Mouse (Mus musculus): ENCODE results near the gene Rassf2. TPM values are rescaled to one million over a fixed set of nuclear protein-coding genes. Genes with fewer than 3 reads are reported as not detected.

Rassf2 gene
- total and polyA plus RNA-seq, 2 experiments from 2014 or later: 16.7 to 37.8 TPM

GRCm38 (mm10) chr2:132063776-132064175, 33.7 kb upstream of the Rassf2 start:
- Histone ChIP-seq H3K9ac (replicated peaks; ENCODE audit: low read length, poor library complexity, severe bottlenecking) (no peak overlapping the region), H3K4me3 (ENCODE audit: low read depth, low read length) (no peak overlapping the region), H3K27ac (ENCODE audit: low read depth, low read length) (no peak overlapping the region), H3K27me3 (ENCODE audit: insufficient read depth, low read length) (no peaks in the 10 kb centered on the region), H3K4me1 (ENCODE audit: insufficient read depth, low read length) (no peaks in the 10 kb centered on the region), H3K4me2 (ENCODE audit: low read depth, low read length, poor library complexity, severe bottlenecking) (no peak overlapping the region), H3K9me3 (ENCODE audit: low read length) (no peaks in the 10 kb centered on the region), H3K36me3 (ENCODE audit: insufficient read depth, low read length) (peaks cover 48% of the 10 kb centered on the region)
- no peak for DNase-seq (ENCODE audit: low spot score)
- no peak for TF ChIP-seq CTCF (IDR thresholded peaks at IDR 0.05)
- no peak for ATAC-seq (ENCODE audit: low FRiP score)
- 88% methylated on average over 3 of the region's 3 CpGs for WGBS

- Histone ChIP-seq H3K9ac (replicated peaks; ENCODE audit: low read length, poor library complexity, severe bottlenecking) (no peak overlapping the region), H3K4me1 (ENCODE audit: insufficient read depth, low read length) (no peaks in the 10 kb centered on the region), H3K4me3 (ENCODE audit: low read depth, low read length) (no peak overlapping the region), H3K27me3 (ENCODE audit: insufficient read depth, low read length) (no peaks in the 10 kb centered on the region), H3K4me2 (ENCODE audit: low read depth, low read length, poor library complexity, severe bottlenecking) (no peak overlapping the region), H3K9me3 (ENCODE audit: low read length) (no peaks in the 10 kb centered on the region), H3K36me3 (ENCODE audit: insufficient read depth, low read length) (peaks cover 59% of the 10 kb centered on the region), H3K27ac (ENCODE audit: low read depth, low read length) (no peak overlapping the region)
- DNase-seq (ENCODE audit: low spot score) (no peak), ATAC-seq (ENCODE audit: low FRiP score) (no peak)
- 96% methylated on average over 11 of the region's 11 CpGs for WGBS
- TF ChIP-seq CTCF (IDR thresholded peaks at IDR 0.05): no peak
Measured at GRCm38 (mm10) chr2:132061884-132062283, 31.8 kb upstream of the Rassf2 start.

- no peak overlapping the region for H3K27ac ChIP-seq (ENCODE audit: low read depth, low read length)
- DNase-seq (ENCODE audit: low spot score): no peak
- no peak overlapping the region for H3K4me3 ChIP-seq (ENCODE audit: low read depth, low read length)
- 85% methylated on average over 8 of the region's 8 CpGs for WGBS
- no peak overlapping the region for H3K4me2 ChIP-seq (ENCODE audit: low read depth, low read length, poor library complexity, severe bottlenecking)
- no peaks in the 10 kb centered on the region for H3K4me1 ChIP-seq (ENCODE audit: insufficient read depth, low read length)
- ATAC-seq (ENCODE audit: low FRiP score): no peak
- H3K9ac ChIP-seq (replicated peaks; ENCODE audit: low read length, poor library complexity, severe bottlenecking): no peak overlapping the region
- H3K27me3 ChIP-seq (ENCODE audit: insufficient read depth, low read length): no peaks in the 10 kb centered on the region
- peak; percentile 60 for TF ChIP-seq CTCF (IDR thresholded peaks at IDR 0.05)
- H3K9me3 ChIP-seq (ENCODE audit: low read length): no peaks in the 10 kb centered on the region
- peaks cover 59% of the 10 kb centered on the region for H3K36me3 ChIP-seq (ENCODE audit: insufficient read depth, low read length)
Measured at GRCm38 (mm10) chr2:132059919-132060318, 29.9 kb upstream of the Rassf2 start.

GRCm38 (mm10) chr2:132055349-132055753, 25.3 kb upstream of the Rassf2 start:
- Histone ChIP-seq H3K9ac (replicated peaks; ENCODE audit: low read length, poor library complexity, severe bottlenecking) (no peak overlapping the region), H3K36me3 (ENCODE audit: insufficient read depth, low read length) (peaks cover 35% of the 10 kb centered on the region), H3K4me2 (ENCODE audit: low read depth, low read length, poor library complexity, severe bottlenecking) (no peak overlapping the region), H3K4me3 (ENCODE audit: low read depth, low read length) (no peak overlapping the region), H3K4me1 (ENCODE audit: insufficient read depth, low read length) (no peaks in the 10 kb centered on the region), H3K27me3 (ENCODE audit: insufficient read depth, low read length) (no peaks in the 10 kb centered on the region), H3K9me3 (ENCODE audit: low read length) (no peaks in the 10 kb centered on the region), H3K27ac (ENCODE audit: low read depth, low read length) (no peak overlapping the region)
- WGBS: 94% methylated on average over 8 of the region's 8 CpGs
- DNase-seq (ENCODE audit: low spot score) (no peak), ATAC-seq (ENCODE audit: low FRiP score) (no peak)
- no peak for TF ChIP-seq CTCF (IDR thresholded peaks at IDR 0.05)

GRCm38 (mm10) chr2:132053824-132054223, 23.8 kb upstream of the Rassf2 start:
- Histone ChIP-seq H3K36me3 (ENCODE audit: insufficient read depth, low read length) (peaks cover 31% of the 10 kb centered on the region), H3K9ac (replicated peaks; ENCODE audit: low read length, poor library complexity, severe bottlenecking) (no peak overlapping the region), H3K4me2 (ENCODE audit: low read depth, low read length, poor library complexity, severe bottlenecking) (no peak overlapping the region), H3K27ac (ENCODE audit: low read depth, low read length) (no peak overlapping the region), H3K9me3 (ENCODE audit: low read length) (no peaks in the 10 kb centered on the region), H3K27me3 (ENCODE audit: insufficient read depth, low read length) (no peaks in the 10 kb centered on the region), H3K4me1 (ENCODE audit: insufficient read depth, low read length) (no peaks in the 10 kb centered on the region), H3K4me3 (ENCODE audit: low read depth, low read length) (no peak overlapping the region)
- DNase-seq (ENCODE audit: low spot score) (no peak), ATAC-seq (ENCODE audit: low FRiP score) (no peak)
- WGBS: 90% methylated on average over 4 of the region's 4 CpGs
- TF ChIP-seq CTCF (IDR thresholded peaks at IDR 0.05): no peak

- no peaks in the 10 kb centered on the region for H3K4me1 ChIP-seq (ENCODE audit: insufficient read depth, low read length)
- DNase-seq (ENCODE audit: low spot score) (no peak), ATAC-seq (ENCODE audit: low FRiP score) (no peak)
- WGBS: 88% methylated on average over 5 of the region's 5 CpGs
- H3K4me2 ChIP-seq (ENCODE audit: low read depth, low read length, poor library complexity, severe bottlenecking): no peak overlapping the region
- no peak for TF ChIP-seq CTCF (IDR thresholded peaks at IDR 0.05)
- H3K36me3 ChIP-seq (ENCODE audit: insufficient read depth, low read length): peaks cover 18% of the 10 kb centered on the region
- H3K9me3 ChIP-seq (ENCODE audit: low read length): no peaks in the 10 kb centered on the region
- no peak overlapping the region for H3K9ac ChIP-seq (replicated peaks; ENCODE audit: low read length, poor library complexity, severe bottlenecking)
- no peak overlapping the region for H3K27ac ChIP-seq (ENCODE audit: low read depth, low read length)
- no peak overlapping the region for H3K4me3 ChIP-seq (ENCODE audit: low read depth, low read length)
- no peaks in the 10 kb centered on the region for H3K27me3 ChIP-seq (ENCODE audit: insufficient read depth, low read length)
Measured at GRCm38 (mm10) chr2:132051798-132052197, 21.7 kb upstream of the Rassf2 start.

Measured in midbrain, postnatal 0 days (tissue).